18 mouse cellular contexts compared by ENCODE assay signal in the genomic region with DNA sequence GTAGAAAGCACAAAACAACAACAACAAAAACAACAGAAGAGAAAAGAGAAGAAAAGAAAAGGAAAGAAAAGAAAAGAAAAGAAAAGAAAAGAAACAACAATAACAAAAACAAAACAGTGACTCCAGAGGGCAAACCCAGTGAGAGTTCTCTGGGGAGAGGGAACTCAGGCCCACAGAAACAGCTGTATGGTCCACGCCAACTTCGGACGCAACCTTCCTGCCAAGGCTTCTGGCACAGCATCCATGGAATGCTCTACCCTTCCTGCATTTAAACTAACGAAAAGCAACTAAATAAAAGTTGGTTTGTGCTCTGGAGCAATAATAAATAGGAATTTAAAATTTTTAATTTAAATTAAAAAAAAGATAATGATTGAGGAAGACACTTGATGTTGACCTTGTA. TPM values are rescaled to one million over a fixed set of nuclear protein-coding genes. Genes with fewer than 3 reads are reported as not detected.
DNase-seq lines count a peak whose midpoint lies in the region; TF ChIP-seq lines count a peak whose summit lies in the region.
"Had no signal": no experiment of that assay in that cellular context is flagged by ENCODE, and none has a peak within 500 bp of the region (broad histone marks: within the 10 kb centered on the region; RNA-seq: fewer than 3 reads in every experiment).

No protein-coding gene starts in this region.

- DNase-seq in adrenal gland, adult 2 months, result peak; percentile 27
- DNase-seq in adrenal gland, postnatal 4 days (ENCODE audit: low spot score in 2 of 2), result no peak
- DNase-seq in gastrocnemius, adult 2 months, result peak; percentile 33
- no peak for DNase-seq in gastrocnemius, postnatal 14 days
- DNase-seq in adrenal gland, postnatal 36 days, result peak; percentile 22 to 36
- no peak for DNase-seq in spleen, postnatal 36 days (ENCODE audit: low spot score in 2 of 2)

- TF ChIP-seq CTCF in gastrocnemius, adult 2 months (IDR thresholded peaks at IDR 0.05), result no peak

- no peak overlapping the region for H3K27ac ChIP-seq in gastrocnemius, adult 2 months
- H3K27ac ChIP-seq: embryonic facial prominence, embryonic 12.5 days; embryonic facial prominence, embryonic 15.5 days; heart, adult 2 months; heart, embryonic 10.5 days; heart, embryonic 13.5 days; hindbrain, embryonic 14.5 days; hindbrain, postnatal 0 days had no signal

- intact Hi-C loops in gastrocnemius, adult 2 months (cut with DNase I), result no loop called here
- intact Hi-C loops in gastrocnemius, postnatal 14 days (cut with DNase I; ENCODE audit: low total_unique reads), result no loop called here

- peak overlapping the region; percentile 44; the same call in 1 of the 2 replicates for H3K4me3 ChIP-seq in gastrocnemius, adult 2 months
- H3K4me3 ChIP-seq: embryonic facial prominence, embryonic 12.5 days; embryonic facial prominence, embryonic 15.5 days; heart, adult 2 months; heart, embryonic 13.5 days had no signal

RNA-seq across cellular contexts. Expression of gene Radil, which starts 5.8 kb away (rescaled TPM):
- total RNA-seq in adrenal gland, adult 2 months (2021), result 1 to 10 TPM; 3.5 to 9.3 TPM
- 4.9 and 8.3 TPM in 2 replicates for polyA plus RNA-seq in adrenal gland, adult 2 months (2012; rRNA removed)
- total RNA-seq in adrenal gland, postnatal 4 days (2021), result 1 to 10 TPM; 2.6 to 4.4 TPM
- total RNA-seq in gastrocnemius, adult 2 months (2021), result 1 to 10 TPM; 1.5 to 1.8 TPM
- 1 to 10 TPM; 2.3 to 2.4 TPM for total RNA-seq in gastrocnemius, postnatal 14 days (2021)
- total RNA-seq in adrenal gland, postnatal 36 days (2021), result 1 to 10 TPM; 3.3 to 5.5 TPM
- total RNA-seq: granulocyte monocyte progenitor cell, adult 5-6 weeks had no signal
- polyA plus RNA-seq: activated CD4-positive, CD25-positive, alpha-beta regulatory T cell, adult 4 months; inflammation-experienced regulatory T-cells, adult 6 months had no signal

RNA-seq across cellular contexts. Expression of gene Papolb, which starts 26.8 kb away (rescaled TPM):
- total RNA-seq in adrenal gland, adult 2 months (2021), result under 1 TPM; 0.09 to 0.21 TPM
- polyA plus RNA-seq in adrenal gland, adult 2 months (2012; rRNA removed), result 0.03 TPM in 1 of 2 replicates, not detected in the other
- under 1 TPM; 0.11 to 0.25 TPM for total RNA-seq in adrenal gland, postnatal 4 days (2021)
- under 1 TPM; 0.08 to 0.14 TPM for total RNA-seq in gastrocnemius, adult 2 months (2021)
- total RNA-seq in gastrocnemius, postnatal 14 days (2021), result under 1 TPM; 0.10 to 0.18 TPM
- total RNA-seq in adrenal gland, postnatal 36 days (2021), result under 1 TPM in 1 of 2 experiments, not detected in 1; 0.36 TPM
- total RNA-seq: granulocyte monocyte progenitor cell, adult 5-6 weeks had no signal
- polyA plus RNA-seq: activated CD4-positive, CD25-positive, alpha-beta regulatory T cell, adult 4 months; inflammation-experienced regulatory T-cells, adult 6 months; intestine, embryonic 16.5 days had no signal

RNA-seq across cellular contexts. Expression of gene Mmd2, which starts 51.9 kb away (rescaled TPM):
- 10 to 100 TPM; 35.9 to 53.9 TPM for total RNA-seq in adrenal gland, adult 2 months (2021)
- 32.0 and 51.8 TPM in 2 replicates for polyA plus RNA-seq in adrenal gland, adult 2 months (2012; rRNA removed)
- 10 to 100 TPM; 23.9 to 26.4 TPM for total RNA-seq in adrenal gland, postnatal 4 days (2021)
- total RNA-seq in gastrocnemius, adult 2 months (2021), result not detected
- total RNA-seq in gastrocnemius, postnatal 14 days (2021), result under 1 TPM in 1 of 2 experiments, not detected in 1; 0.27 TPM
- 10 to 100 TPM; 21.6 to 35.2 TPM for total RNA-seq in adrenal gland, postnatal 36 days (2021)
- total RNA-seq: gastrocnemius, postnatal 36 days; granulocyte monocyte progenitor cell, adult 5-6 weeks had no signal
- polyA plus RNA-seq: activated CD4-positive, CD25-positive, alpha-beta regulatory T cell, adult 4 months; inflammation-experienced regulatory T-cells, adult 6 months had no signal

Comparison
In these comparisons a context has a peak if more than half of its experiments do, and no peak if none do; other contexts are left out.
1. DNase-seq: peak in adrenal gland, adult 2 months (single experiment), gastrocnemius, adult 2 months (single experiment) and adrenal gland, postnatal 36 days (2 of 2); none in adrenal gland, postnatal 4 days (0 of 2), gastrocnemius, postnatal 14 days (single experiment) and spleen, postnatal 36 days (0 of 2).
2. RNA of gene Mmd2, which starts 51.9 kb away (total RNA-seq): 35.9 to 53.9 TPM in adrenal gland, adult 2 months, 21.6 to 35.2 TPM in adrenal gland, postnatal 36 days and 23.9 to 26.4 TPM in adrenal gland, postnatal 4 days; 0.27 TPM in gastrocnemius, postnatal 14 days and not detected in gastrocnemius, adult 2 months; every median in the first group is over 10 times any median in the second.